Mouse (Mus musculus): ENCODE measurements around the gene Nup160. TPM values are rescaled to one million over a fixed set of nuclear protein-coding genes. Genes with fewer than 3 reads are reported as not detected.
A peak's percentile ranks its signal among the peaks of the same experiment; 100 is the strongest.

Gene Nup160
- polyA plus RNA-seq, 1 experiment: 15.1 TPM

DNA sequence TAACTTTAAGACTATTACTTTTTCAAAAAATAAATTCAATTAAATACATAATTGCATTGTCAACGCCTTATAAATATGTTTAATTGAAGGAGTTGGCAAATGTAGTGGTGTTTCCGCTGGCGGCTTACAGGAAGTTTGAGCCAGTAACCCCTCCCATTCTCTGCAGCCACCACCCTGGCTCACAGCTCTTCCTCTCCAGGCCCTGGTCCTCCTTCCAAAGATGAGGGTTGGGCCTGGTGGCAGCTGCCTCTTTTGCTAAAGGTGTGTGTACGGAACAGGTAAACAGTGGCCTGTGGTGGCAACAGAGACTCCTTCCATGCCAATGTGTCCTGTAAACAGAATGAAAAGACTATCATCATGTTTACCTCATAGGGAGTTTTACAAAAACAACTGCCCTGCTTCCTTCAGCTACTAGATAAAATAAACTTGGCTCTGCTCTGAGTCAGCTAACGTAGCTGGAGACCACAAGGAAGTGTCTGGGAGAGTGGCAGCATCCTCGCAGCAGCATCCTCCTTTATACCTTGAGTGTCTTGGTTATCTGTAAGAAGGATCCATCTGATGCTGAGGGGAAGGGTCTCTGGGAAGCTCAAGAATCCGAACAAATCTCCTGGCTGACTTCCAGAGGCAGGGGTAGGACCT, 41.8 kb upstream of the Nup160 start:
- no peaks in the 10 kb centered on the region for H3K27me3 ChIP-seq (ENCODE audit: control insufficient read depth, insufficient read depth, insufficient read length)
- H3K79me2 ChIP-seq (ENCODE audit: control insufficient read depth, insufficient read depth): no peaks in the 10 kb centered on the region
- no peaks in the 10 kb centered on the region for H3K36me3 ChIP-seq (ENCODE audit: control insufficient read depth, insufficient read depth)
- H3K79me3 ChIP-seq (ENCODE audit: low read depth): no peaks in the 10 kb centered on the region
- H3K4me3 ChIP-seq (ENCODE audit: insufficient read depth, poor library complexity, severe bottlenecking): no peak overlapping the region
- no peak overlapping the region for H3ac ChIP-seq (ENCODE audit: control insufficient read depth, insufficient read length, low read depth)
- no peak for TF ChIP-seq MAX (IDR thresholded peaks at IDR 0.05)
- no peak for TF ChIP-seq CEBPB (IDR thresholded peaks at IDR 0.05; ENCODE audit: low read depth)
- TF ChIP-seq MYOG (IDR thresholded peaks at IDR 0.05; ENCODE audit: control insufficient read depth, extremely low read depth, insufficient read length): no peak
- TF ChIP-seq USF1 (IDR thresholded peaks at IDR 0.05; ENCODE audit: low read depth): no peak
- TF ChIP-seq MYOD1 (IDR thresholded peaks at IDR 0.05; ENCODE audit: control insufficient read depth, insufficient read length, low read depth): no peak
- no peak for TF ChIP-seq CTCF (IDR thresholded peaks at IDR 0.05; ENCODE audit: control insufficient read depth, insufficient read depth, insufficient read length)
- no peak for TF ChIP-seq FOSL1 (IDR thresholded peaks at IDR 0.05; ENCODE audit: insufficient read depth, low read length, poor library complexity, severe bottlenecking)

DNA sequence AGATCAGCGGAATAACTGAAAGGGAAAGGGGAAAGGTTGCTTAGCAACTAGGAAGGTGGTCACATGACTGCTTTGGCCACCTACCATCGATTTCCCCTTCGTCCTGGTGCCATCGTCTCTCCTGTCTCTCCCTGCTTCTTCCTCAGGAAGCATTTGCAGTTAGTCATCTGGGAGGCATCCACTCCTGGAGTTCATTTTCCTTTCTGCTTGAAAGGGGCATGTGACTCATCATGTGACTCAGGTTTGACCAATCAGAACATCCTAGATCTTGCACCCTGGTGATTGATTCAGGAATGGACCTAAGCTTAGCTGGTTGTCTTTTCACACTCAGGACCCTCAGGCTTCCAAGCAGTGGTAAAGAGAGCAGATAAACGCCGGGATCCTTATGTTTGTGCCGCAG, 40.2 kb upstream of the Nup160 start:
- no peaks in the 10 kb centered on the region for H3K79me3 ChIP-seq (ENCODE audit: low read depth)
- no peaks in the 10 kb centered on the region for H3K36me3 ChIP-seq (ENCODE audit: control insufficient read depth, insufficient read depth)
- H3K4me3 ChIP-seq (ENCODE audit: insufficient read depth, poor library complexity, severe bottlenecking): no peak overlapping the region
- H3K27me3 ChIP-seq (ENCODE audit: control insufficient read depth, insufficient read depth, insufficient read length): no peaks in the 10 kb centered on the region
- no peaks in the 10 kb centered on the region for H3K79me2 ChIP-seq (ENCODE audit: control insufficient read depth, insufficient read depth)
- no peak overlapping the region for H3ac ChIP-seq (ENCODE audit: control insufficient read depth, insufficient read length, low read depth)
- TF ChIP-seq USF1 (IDR thresholded peaks at IDR 0.05; ENCODE audit: low read depth) (peak; percentile 99), CTCF (IDR thresholded peaks at IDR 0.05; ENCODE audit: control insufficient read depth, insufficient read depth, insufficient read length) (no peak)

DNA sequence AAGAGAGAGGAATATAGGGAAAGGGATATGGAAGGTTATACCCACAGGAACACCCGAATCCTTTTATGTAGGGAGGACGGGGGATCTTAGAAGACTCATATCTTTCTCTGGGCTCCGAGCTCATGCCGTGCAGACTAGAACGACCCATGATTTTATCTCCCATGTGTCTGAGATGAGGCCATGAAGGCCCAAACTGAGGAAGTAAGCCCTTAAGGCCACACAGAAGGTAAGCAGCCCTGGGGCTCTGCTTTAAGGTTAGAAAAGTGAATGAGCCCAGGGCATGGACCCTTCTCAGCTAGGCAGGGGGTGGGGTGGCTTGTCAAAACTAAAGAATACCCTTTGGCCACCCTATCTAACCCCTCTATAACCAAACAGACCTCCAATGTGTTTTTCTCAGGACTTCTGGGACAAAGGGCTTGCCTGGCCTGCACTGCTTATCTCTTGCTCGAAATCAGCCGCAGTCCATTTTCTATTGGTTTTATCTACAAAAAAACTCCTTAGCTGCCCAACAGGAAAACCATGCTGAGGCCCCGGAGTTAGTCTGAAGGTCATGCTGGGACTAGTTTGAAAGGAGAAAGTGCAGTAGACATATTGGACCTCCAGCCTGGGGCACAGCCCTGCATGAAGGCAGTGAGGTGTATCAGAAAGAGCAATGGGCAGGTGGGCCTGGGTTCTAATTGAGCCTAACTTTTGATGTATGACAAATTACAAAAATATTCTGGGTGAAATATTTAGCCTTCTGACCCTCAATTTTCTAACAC, 37.8 kb upstream of the Nup160 start:
- TF ChIP-seq FOSL1 (IDR thresholded peaks at IDR 0.05; ENCODE audit: insufficient read depth, low read length, poor library complexity, severe bottlenecking) (no peak), CEBPB (IDR thresholded peaks at IDR 0.05; ENCODE audit: low read depth) (no peak), MYOG (IDR thresholded peaks at IDR 0.05; ENCODE audit: control insufficient read depth, extremely low read depth, insufficient read length) (no peak), MYOD1 (IDR thresholded peaks at IDR 0.05; ENCODE audit: control insufficient read depth, insufficient read length, low read depth) (no peak), CTCF (IDR thresholded peaks at IDR 0.05; ENCODE audit: control insufficient read depth, insufficient read depth, insufficient read length) (no peak), USF1 (IDR thresholded peaks at IDR 0.05; ENCODE audit: low read depth) (no peak), MAX (IDR thresholded peaks at IDR 0.05) (no peak)
- no peaks in the 10 kb centered on the region for H3K27me3 ChIP-seq (ENCODE audit: control insufficient read depth, insufficient read depth, insufficient read length)
- no peak overlapping the region for H3K4me3 ChIP-seq (ENCODE audit: insufficient read depth, poor library complexity, severe bottlenecking)
- H3K79me2 ChIP-seq (ENCODE audit: control insufficient read depth, insufficient read depth): no peaks in the 10 kb centered on the region
- H3K79me3 ChIP-seq (ENCODE audit: low read depth): no peaks in the 10 kb centered on the region
- no peak overlapping the region for H3ac ChIP-seq (ENCODE audit: control insufficient read depth, insufficient read length, low read depth)
- no peaks in the 10 kb centered on the region for H3K36me3 ChIP-seq (ENCODE audit: control insufficient read depth, insufficient read depth)

DNA sequence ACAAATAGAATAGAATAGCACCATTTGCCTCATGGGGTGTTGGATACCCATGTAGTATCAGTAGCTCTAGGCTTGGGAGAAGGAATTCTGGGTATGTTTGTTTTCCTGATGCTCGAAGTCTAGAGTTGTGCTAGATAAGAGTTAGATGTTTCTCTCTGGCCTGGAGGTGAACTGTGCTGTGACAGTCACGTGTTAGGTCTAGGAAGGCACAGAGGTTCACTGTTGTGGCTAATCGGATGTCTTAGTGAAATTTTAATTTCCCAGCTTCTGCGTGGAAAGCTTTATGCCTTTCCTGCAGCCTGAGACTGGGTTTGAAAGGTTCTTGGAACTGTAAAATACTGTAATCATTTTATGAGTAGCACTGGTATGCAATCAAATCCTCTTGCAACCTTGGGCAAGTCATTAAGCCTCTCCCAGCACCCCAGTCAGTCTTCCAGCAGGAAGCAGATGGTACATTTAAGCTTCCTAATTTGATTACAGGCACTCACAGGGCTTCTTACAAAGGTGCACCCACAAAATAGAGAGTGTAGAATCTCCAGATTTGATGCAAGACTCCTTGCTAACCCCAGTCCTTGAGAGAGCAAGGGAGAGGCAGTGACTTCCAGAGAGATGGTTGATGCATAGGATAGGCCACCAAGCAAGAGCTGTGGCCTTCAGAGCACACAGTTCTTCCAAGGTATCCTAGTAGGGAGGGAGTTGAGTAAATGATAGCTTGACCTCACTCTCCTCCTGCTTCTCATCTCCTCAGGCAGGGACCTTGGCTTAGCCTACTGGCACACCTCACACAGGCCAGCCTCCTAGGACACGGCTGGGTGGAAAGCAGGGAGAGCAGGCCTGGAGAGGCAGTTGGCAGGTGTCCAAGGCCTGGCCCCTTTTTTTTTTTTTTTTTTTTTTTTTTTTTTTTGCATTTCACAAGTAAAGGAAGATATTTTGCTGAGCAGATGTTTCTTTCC, 37.0 kb upstream of the Nup160 start:
- H3K79me2 ChIP-seq (ENCODE audit: control insufficient read depth, insufficient read depth): no peaks in the 10 kb centered on the region
- no peak for TF ChIP-seq MYOD1 (IDR thresholded peaks at IDR 0.05; ENCODE audit: control insufficient read depth, insufficient read length, low read depth)
- TF ChIP-seq CEBPB (IDR thresholded peaks at IDR 0.05; ENCODE audit: low read depth): no peak
- TF ChIP-seq USF1 (IDR thresholded peaks at IDR 0.05; ENCODE audit: low read depth): no peak
- TF ChIP-seq FOSL1 (IDR thresholded peaks at IDR 0.05; ENCODE audit: insufficient read depth, low read length, poor library complexity, severe bottlenecking): no peak
- no peak for TF ChIP-seq MYOG (IDR thresholded peaks at IDR 0.05; ENCODE audit: control insufficient read depth, extremely low read depth, insufficient read length)
- no peak for TF ChIP-seq CTCF (IDR thresholded peaks at IDR 0.05; ENCODE audit: control insufficient read depth, insufficient read depth, insufficient read length)
- no peak for TF ChIP-seq MAX (IDR thresholded peaks at IDR 0.05)
- no peak overlapping the region for H3K4me3 ChIP-seq (ENCODE audit: insufficient read depth, poor library complexity, severe bottlenecking)
- H3K79me3 ChIP-seq (ENCODE audit: low read depth): no peaks in the 10 kb centered on the region
- H3K27me3 ChIP-seq (ENCODE audit: control insufficient read depth, insufficient read depth, insufficient read length): no peaks in the 10 kb centered on the region
- H3K36me3 ChIP-seq (ENCODE audit: control insufficient read depth, insufficient read depth): no peaks in the 10 kb centered on the region
- H3ac ChIP-seq (ENCODE audit: control insufficient read depth, insufficient read length, low read depth): no peak overlapping the region

DNA sequence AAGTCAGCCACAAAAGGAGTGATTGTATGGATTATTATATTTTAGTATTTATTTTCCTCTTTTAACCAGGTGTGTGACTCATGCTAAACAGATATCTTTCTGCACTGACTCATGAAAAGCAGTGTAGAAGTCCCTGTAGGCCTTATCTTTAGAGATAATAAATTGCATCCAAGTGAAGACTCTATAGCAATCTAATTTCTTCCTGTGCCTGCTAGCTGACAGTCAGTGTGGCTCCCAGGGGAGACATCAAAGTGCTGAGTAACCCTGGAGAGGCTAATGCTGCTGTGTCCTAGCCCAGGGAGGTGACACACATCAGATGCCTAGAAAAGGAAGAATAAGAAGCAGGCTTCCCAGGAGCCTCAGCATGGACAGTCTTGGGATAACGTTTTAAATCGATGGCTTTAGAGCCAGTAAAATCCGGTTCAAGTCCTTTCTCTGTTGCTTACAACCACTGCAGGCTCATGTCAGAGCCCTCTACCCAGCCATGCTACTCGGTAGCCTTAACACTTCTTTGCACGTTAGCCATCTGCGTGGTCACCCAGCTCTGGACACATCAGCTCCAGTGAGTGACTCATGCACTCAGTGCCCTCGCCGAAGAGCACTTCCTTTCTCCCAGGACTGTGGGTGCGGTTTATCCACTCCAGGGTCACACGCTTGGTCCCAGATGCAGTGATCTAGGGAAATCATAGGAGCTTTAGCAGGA, 35.9 kb upstream of the Nup160 start:
- Histone ChIP-seq H3ac (ENCODE audit: control insufficient read depth, insufficient read length, low read depth) (no peak overlapping the region), H3K4me3 (ENCODE audit: insufficient read depth, poor library complexity, severe bottlenecking) (no peak overlapping the region), H3K27me3 (ENCODE audit: control insufficient read depth, insufficient read depth, insufficient read length) (no peaks in the 10 kb centered on the region), H3K36me3 (ENCODE audit: control insufficient read depth, insufficient read depth) (no peaks in the 10 kb centered on the region), H3K79me3 (ENCODE audit: low read depth) (no peaks in the 10 kb centered on the region), H3K79me2 (ENCODE audit: control insufficient read depth, insufficient read depth) (no peaks in the 10 kb centered on the region)
- TF ChIP-seq MYOD1 (IDR thresholded peaks at IDR 0.05; ENCODE audit: control insufficient read depth, insufficient read length, low read depth) (peak; percentile 38), USF1 (IDR thresholded peaks at IDR 0.05; ENCODE audit: low read depth) (no peak), FOSL1 (IDR thresholded peaks at IDR 0.05; ENCODE audit: insufficient read depth, low read length, poor library complexity, severe bottlenecking) (peak; percentile 78)
